Mouse (Mus musculus) frontal cortex, postnatal 25 days (tissue): Measurements from ENCODE around the gene Atp5h.

Experiments used
- DNase-seq, 2 experiments: peaks; one replicate each; pipeline ENCODE4 v3.0.0; 2022; ENCODE audit warnings: low spot score in 2 of 2

Atp5h gene

GRCm38 (mm10) chr11:115437571-115438122 is 17.9 kb upstream of the Atp5h start:
- no peak for DNase-seq

- DNase-seq = no peak
These were observed 16.0 kb upstream of the Atp5h start for GRCm38 (mm10) chr11:115435596-115436337.

- DNase-seq = no peak
These were observed 13.6 kb upstream of the Atp5h start for GRCm38 (mm10) chr11:115433342-115433741.

GRCm38 (mm10) chr11:115432814-115433213 is 13.1 kb upstream of the Atp5h start:
- no peak for DNase-seq

GRCm38 (mm10) chr11:115430561-115430960 is 10.8 kb upstream of the Atp5h start:
- no peak for DNase-seq

- no peak for DNase-seq
These were observed 9.5 kb upstream of the Atp5h start for GRCm38 (mm10) chr11:115429307-115429706.

GRCm38 (mm10) chr11:115427482-115428331 is 7.9 kb upstream of the Atp5h start:
- DNase-seq = peak; percentile 39 to 60

GRCm38 (mm10) chr11:115425671-115426070 is 5.9 kb upstream of the Atp5h start:
- no peak for DNase-seq

- no peak for DNase-seq
These were observed 4.9 kb upstream of the Atp5h start for GRCm38 (mm10) chr11:115424666-115425065.

GRCm38 (mm10) chr11:115423091-115423490 is 3.3 kb upstream of the Atp5h start:
- no peak for DNase-seq

- DNase-seq = no peak
These were observed 2.2 kb upstream of the Atp5h start for GRCm38 (mm10) chr11:115421972-115422371.

- DNase-seq = no peak
These were observed 1.6 kb upstream of the Atp5h start for GRCm38 (mm10) chr11:115421328-115421727.

- peak; percentile 40 to 47 for DNase-seq
These were observed 801 bp upstream of the Atp5h start for GRCm38 (mm10) chr11:115420336-115421190.

GRCm38 (mm10) chr11:115409556-115409955 is 10.2 kb downstream of the Atp5h start:
- no peak for DNase-seq

- DNase-seq = no peak
These were observed 11.4 kb downstream of the Atp5h start for GRCm38 (mm10) chr11:115408266-115408920.

- no peak for DNase-seq
These were observed 12.8 kb downstream of the Atp5h start for GRCm38 (mm10) chr11:115406858-115407401.

- no peak for DNase-seq
These were observed 14.0 kb downstream of the Atp5h start for GRCm38 (mm10) chr11:115405723-115406122.

- peak; percentile 80 for DNase-seq
These were observed 16.2 kb downstream of the Atp5h start, which contains the start of gene Mrpl58 for GRCm38 (mm10) chr11:115403338-115404124. Mrpl58 (plus strand) TSS chr11:115403752.

GRCm38 (mm10) chr11:115400630-115401391 is 19.0 kb downstream of the Atp5h start:
- DNase-seq = no peak
